11 mouse cellular contexts compared by ENCODE assay signal in the genomic region with DNA sequence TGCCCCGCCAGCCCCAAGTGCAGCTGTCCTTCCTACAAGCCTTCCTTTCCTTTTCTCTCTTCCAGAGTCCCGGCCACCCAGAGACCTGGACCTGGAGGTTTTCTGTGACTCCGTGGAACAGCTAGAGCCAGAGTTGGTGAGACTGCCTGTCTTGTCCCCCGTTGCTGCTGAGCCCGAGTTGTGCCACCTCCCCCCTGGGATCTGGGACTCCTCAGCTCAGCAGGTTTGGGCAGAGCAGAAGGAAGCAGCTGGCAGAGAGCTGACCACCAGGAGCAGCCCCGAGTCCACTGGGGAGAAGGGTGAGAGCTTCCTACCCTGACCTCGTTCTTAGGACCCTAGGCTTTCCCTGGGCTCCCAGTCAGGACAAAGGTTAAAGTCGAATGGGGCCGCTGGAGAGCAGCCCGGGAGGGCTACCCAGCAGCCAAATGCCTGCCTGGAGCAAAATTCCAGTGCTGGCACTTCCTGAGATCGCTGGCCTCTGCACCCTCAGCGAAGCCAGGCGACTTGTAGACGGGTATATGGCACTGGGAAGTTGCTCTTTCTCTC. TPM values are rescaled to one million over a fixed set of nuclear protein-coding genes. Genes with fewer than 3 reads are reported as not detected.
DNase-seq lines count a peak whose midpoint lies in the region; ATAC-seq and TF ChIP-seq lines count a peak whose summit lies in the region.
"Had no signal": no experiment of that assay in that cellular context is flagged by ENCODE, and none has a peak within 500 bp of the region (broad histone marks: within the 10 kb centered on the region; RNA-seq: fewer than 3 reads in every experiment).

No protein-coding gene starts in this region.

- H3K9me3 ChIP-seq in erythroblast, embryonic 14.5 days (ENCODE audit: control insufficient read depth, low read length) = peaks cover 5% of the 10 kb centered on the region; the same call in 1 of the 2 replicates
- no peaks in the 10 kb centered on the region for H3K9me3 ChIP-seq in liver, embryonic 12.5 days (replicated peaks)

- H3K4me3 ChIP-seq in erythroblast, embryonic 14.5 days (replicated peaks) = peak overlapping the region; percentile 74
- no peak overlapping the region for H3K4me3 ChIP-seq in brown adipose tissue, adult 24 weeks (ENCODE audit: insufficient read depth, low read depth, low read length)
- peak overlapping the region; percentile 77; the same call in 1 of the 2 replicates for H3K4me3 ChIP-seq in kidney, adult 2 months (ENCODE audit: insufficient read depth, low read depth, low read length)
- peak overlapping the region; percentile 67 for H3K4me3 ChIP-seq in liver, embryonic 12.5 days

- peak overlapping the region; percentile 75 for H3K4me2 ChIP-seq in liver, embryonic 12.5 days

- intact Hi-C loops in left cerebral cortex, postnatal 14 days (cut with DNase I) = no loop called here

- peak; percentile 92 for DNase-seq in kidney, adult 2 months
- no peak for DNase-seq in left cerebral cortex, postnatal 14 days (ENCODE audit: low spot score in 2 of 2)
- DNase-seq in spleen, postnatal 36 days (ENCODE audit: low spot score in 2 of 2) = no peak
- DNase-seq in ovary, postnatal 10 days (ENCODE audit: low spot score) = no peak
- DNase-seq: cerebellum, postnatal 36 days; left cerebral cortex, postnatal 4 days; thymus, adult 2 months had no signal

- H3K27me3 ChIP-seq in erythroblast, embryonic 14.5 days (ENCODE audit: control insufficient read depth) = peaks cover 23% of the 10 kb centered on the region
- H3K27me3 ChIP-seq in kidney, adult 2 months (replicated peaks; ENCODE audit: control insufficient read depth, insufficient read depth, low read length) = no peaks in the 10 kb centered on the region
- H3K27me3 ChIP-seq in liver, embryonic 12.5 days (replicated peaks) = peaks cover 20% of the 10 kb centered on the region

- H3K36me3 ChIP-seq in erythroblast, embryonic 14.5 days (ENCODE audit: control insufficient read depth) = peaks cover 66% of the 10 kb centered on the region
- H3K36me3 ChIP-seq in kidney, adult 2 months (ENCODE audit: control insufficient read depth, insufficient read depth, low read length) = no peaks in the 10 kb centered on the region; the same call in 1 of the 2 replicates
- peaks cover 39% of the 10 kb centered on the region for H3K36me3 ChIP-seq in liver, embryonic 12.5 days

- H3K4me1 ChIP-seq in erythroblast, embryonic 14.5 days (ENCODE audit: control insufficient read depth) = peaks cover 68% of the 10 kb centered on the region
- H3K4me1 ChIP-seq in brown adipose tissue, adult 24 weeks (ENCODE audit: control insufficient read depth, insufficient read depth, insufficient read length, low read length) = peaks cover 7% of the 10 kb centered on the region
- H3K4me1 ChIP-seq in kidney, adult 2 months (ENCODE audit: control insufficient read depth, insufficient read depth, low read length) = peaks cover 13% of the 10 kb centered on the region
- H3K4me1 ChIP-seq in liver, embryonic 12.5 days = peaks cover 56% of the 10 kb centered on the region

- peak overlapping the region; percentile 78 for H3K9ac ChIP-seq in liver, embryonic 12.5 days

- 26% methylated on average over 14 of the region's 14 CpGs for WGBS in kidney, adult 2 months
- WGBS in liver, embryonic 12.5 days (ENCODE audit: insufficient replicate concordance) = 58% methylated on average over 14 of the region's 14 CpGs

- TF ChIP-seq POLR2A in kidney, adult 2 months (IDR thresholded peaks at IDR 0.05; ENCODE audit: low read depth, low read length) = no peak

- peak; percentile 28; the same call in 1 of the 2 replicates for TF ChIP-seq CTCF in kidney, adult 2 months (conservative IDR thresholded peaks at IDR 0.05; ENCODE audit: insufficient read depth, insufficient read length, low read depth, low read length)

- peak overlapping the region; percentile 28; the same call in 1 of the 2 replicates for H3K27ac ChIP-seq in brown adipose tissue, adult 24 weeks (replicated peaks; ENCODE audit: low read depth, low read length)
- H3K27ac ChIP-seq in kidney, adult 2 months (ENCODE audit: insufficient read depth, low read depth, low read length) = peak overlapping the region; percentile 94
- peak overlapping the region; percentile 97 for H3K27ac ChIP-seq in liver, embryonic 12.5 days

- no peak for ATAC-seq in erythroblast, adult 5-6 weeks (replicated peaks; ENCODE audit: low FRiP score, poor library complexity, severe bottlenecking)
- ATAC-seq in liver, embryonic 12.5 days = no peak

RNA-seq across cellular contexts. Expression of a gene that starts 3.8 kb away (rescaled TPM):
- polyA plus RNA-seq in erythroblast, embryonic 14.5 days (2012) = 67.7 and 78.7 TPM in 2 replicates
- total RNA-seq in erythroblast, adult 5-6 weeks (2015; ENCODE audit: low replicate concordance) = 6.7 and 15.3 TPM in 2 replicates
- 25.0 TPM in 2 replicates for total RNA-seq in erythroblast, adult 5-6 weeks (2017; ENCODE audit: low replicate concordance)
- 95.3 and 183 TPM in 2 replicates for polyA plus RNA-seq in brown adipose tissue, adult 24 weeks (2012; ENCODE audit: insufficient read depth, insufficient read length, missing spikeins)
- polyA plus RNA-seq in kidney, adult 2 months (2012; rRNA removed) = 119 and 130 TPM in 2 replicates
- polyA plus RNA-seq in liver, embryonic 12.5 days (2016; fragmentation: Nextera tagmentation; extraction: Ambion mirVana) = 40.6 and 46.1 TPM in 2 replicates
- total RNA-seq in left cerebral cortex, postnatal 14 days (2021) = 10 to 100 TPM; 71.3 to 71.5 TPM

RNA-seq across cellular contexts. Expression of a gene that starts 3.8 kb away (rescaled TPM):
- 0.06 and 0.17 TPM in 2 replicates for polyA plus RNA-seq in erythroblast, embryonic 14.5 days (2012)
- total RNA-seq in erythroblast, adult 5-6 weeks (2015; ENCODE audit: low replicate concordance) = not detected in 2 replicates
- total RNA-seq in erythroblast, adult 5-6 weeks (2017; ENCODE audit: low replicate concordance) = 0.70 and 1.0 TPM in 2 replicates
- polyA plus RNA-seq in brown adipose tissue, adult 24 weeks (2012; ENCODE audit: insufficient read depth, insufficient read length, missing spikeins) = 6.1 and 6.2 TPM in 2 replicates
- polyA plus RNA-seq in kidney, adult 2 months (2012; rRNA removed) = 14.9 and 18.1 TPM in 2 replicates
- polyA plus RNA-seq in liver, embryonic 12.5 days (2016; fragmentation: Nextera tagmentation; extraction: Ambion mirVana) = 0.74 and 0.79 TPM in 2 replicates
- total RNA-seq in left cerebral cortex, postnatal 14 days (2021) = 10 to 100 TPM; 14.1 to 14.7 TPM

RNA-seq across cellular contexts. Expression of a gene that starts 10.8 kb away (rescaled TPM):
- 7.6 and 7.7 TPM in 2 replicates for polyA plus RNA-seq in erythroblast, embryonic 14.5 days (2012)
- total RNA-seq in erythroblast, adult 5-6 weeks (2015; ENCODE audit: low replicate concordance) = 14.8 and 15.9 TPM in 2 replicates
- 27.9 and 36.7 TPM in 2 replicates for total RNA-seq in erythroblast, adult 5-6 weeks (2017; ENCODE audit: low replicate concordance)
- 36.0 and 40.8 TPM in 2 replicates for polyA plus RNA-seq in brown adipose tissue, adult 24 weeks (2012; ENCODE audit: insufficient read depth, insufficient read length, missing spikeins)
- 24.9 and 26.4 TPM in 2 replicates for polyA plus RNA-seq in kidney, adult 2 months (2012; rRNA removed)
- 2.4 and 3.0 TPM in 2 replicates for polyA plus RNA-seq in liver, embryonic 12.5 days (2016; fragmentation: Nextera tagmentation; extraction: Ambion mirVana)
- 10 to 100 TPM; 43.7 to 45.4 TPM for total RNA-seq in left cerebral cortex, postnatal 14 days (2021)

RNA-seq across cellular contexts. Expression of a gene that starts 27.0 kb away (rescaled TPM):
- polyA plus RNA-seq in erythroblast, embryonic 14.5 days (2012) = 2.5 and 3.4 TPM in 2 replicates
- 0.96 and 3.1 TPM in 2 replicates for total RNA-seq in erythroblast, adult 5-6 weeks (2015; ENCODE audit: low replicate concordance)
- 2.4 and 9.5 TPM in 2 replicates for total RNA-seq in erythroblast, adult 5-6 weeks (2017; ENCODE audit: low replicate concordance)
- polyA plus RNA-seq in brown adipose tissue, adult 24 weeks (2012; ENCODE audit: insufficient read depth, insufficient read length, missing spikeins) = 3.2 and 4.2 TPM in 2 replicates
- 3.8 and 4.0 TPM in 2 replicates for polyA plus RNA-seq in kidney, adult 2 months (2012; rRNA removed)
- polyA plus RNA-seq in liver, embryonic 12.5 days (2016; fragmentation: Nextera tagmentation; extraction: Ambion mirVana) = 9.5 and 10.0 TPM in 2 replicates
- 10 to 100 TPM; 15.4 TPM for total RNA-seq in left cerebral cortex, postnatal 14 days (2021)

Comparison
In these comparisons a context has a peak if more than half of its experiments do, and no peak if none do; other contexts are left out.
1. H3K27ac ChIP-seq: peak in every context shown above with its lines; median percentile 97 in liver, embryonic 12.5 days; 94 in kidney, adult 2 months; 28 in brown adipose tissue, adult 24 weeks.